Mouse (Mus musculus): ENCODE data around the gene Rere. TPM values are rescaled to one million over a fixed set of nuclear protein-coding genes. Genes with fewer than 3 reads are reported as not detected.
"Not testable (repeated sequence)": the region's sequence is repeated elsewhere in the genome, so short reads cannot be mapped to it uniquely, and the experiment has no call there.

The Rere gene
- polyA plus RNA-seq, 1 experiment from 2014 or later, result 29.0 TPM

DNA sequence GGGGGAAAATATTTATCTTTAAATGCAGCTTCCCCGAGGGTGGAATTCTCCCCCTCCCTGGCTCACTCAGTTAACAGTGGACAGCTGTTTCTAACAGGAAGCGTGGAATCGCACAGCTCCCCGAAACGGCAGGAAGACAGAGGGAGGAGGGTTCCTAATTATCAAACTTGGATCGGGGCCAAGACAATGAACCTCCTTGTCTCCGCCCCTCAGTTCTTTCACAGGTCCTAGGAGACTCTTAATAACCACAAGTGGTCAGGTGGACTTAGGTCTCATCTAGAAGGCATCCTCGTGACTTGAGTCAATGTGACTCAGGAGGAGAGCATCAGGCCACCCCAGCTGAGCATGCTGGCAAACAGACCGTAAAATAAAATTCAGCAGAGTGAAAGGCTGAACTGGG, 8.7 kb upstream of the Rere start:
- Histone ChIP-seq H3K9me3 (replicated peaks; ENCODE audit: control insufficient read depth, low read length, poor library complexity, severe bottlenecking) (no peaks in the 10 kb centered on the region), H3K27me3 (ENCODE audit: control insufficient read depth, insufficient read depth, low read depth, low read length) (no peaks in the 10 kb centered on the region), H3K9ac (ENCODE audit: low read depth, low read length) (0 out of 2 replicates have a peak overlapping the region, but pooled peaks have one; percentile 38), H3K4me1 (ENCODE audit: control insufficient read depth, insufficient read depth, low read length) (peaks cover 18% of the 10 kb centered on the region), H3K36me3 (ENCODE audit: control insufficient read depth, insufficient read depth, low read length) (no peaks in the 10 kb centered on the region), H3K4me2 (ENCODE audit: low read length) (peak overlapping the region; percentile 1; the same call in 1 of the 2 replicates), H3K4me3 (ENCODE audit: low read depth, low read length) (no peak overlapping the region), H3K27ac (ENCODE audit: low read length) (0 out of 2 replicates have a peak overlapping the region, but pooled peaks have one; percentile 23)
- ATAC-seq, result no peak
- 5% methylated on average over 9 of the region's 9 CpGs for WGBS

DNA sequence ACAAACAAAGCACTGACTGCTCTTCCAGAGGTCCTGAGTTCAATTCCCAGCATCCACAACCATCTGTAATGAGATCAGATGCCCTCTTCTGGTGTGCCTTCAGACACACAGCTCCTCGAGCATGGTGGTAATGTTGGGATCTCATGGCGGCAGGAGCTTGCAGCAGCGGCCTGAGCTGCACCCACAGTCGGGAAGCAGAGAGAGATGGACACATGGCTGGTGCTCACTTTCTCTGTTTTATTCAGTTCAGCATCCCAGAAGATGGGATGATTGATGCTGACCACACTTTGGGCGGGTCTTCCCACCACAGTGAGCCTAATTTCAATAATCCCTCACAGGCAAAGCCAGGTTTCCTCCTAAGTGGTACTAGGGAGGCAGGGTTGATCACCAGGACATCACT, 5.9 kb upstream of the Rere start:
- ATAC-seq, result no peak
- WGBS, result 82% methylated on average over 5 of the region's 5 CpGs

GRCm38 (mm10) chr4:150279336-150279735, 2.1 kb upstream of the Rere start:
- H3K4me1 ChIP-seq (ENCODE audit: control insufficient read depth, insufficient read depth, low read length), result peaks cover 11% of the 10 kb centered on the region
- not testable (repeated sequence) for H3K9ac ChIP-seq (ENCODE audit: low read depth, low read length); H3K27me3 ChIP-seq (ENCODE audit: control insufficient read depth, insufficient read depth, low read depth, low read length); H3K27ac ChIP-seq (ENCODE audit: low read length); H3K36me3 ChIP-seq (ENCODE audit: control insufficient read depth, insufficient read depth, low read length); ATAC-seq; H3K9me3 ChIP-seq (replicated peaks; ENCODE audit: control insufficient read depth, low read length, poor library complexity, severe bottlenecking); H3K4me2 ChIP-seq (ENCODE audit: low read length); H3K4me3 ChIP-seq (ENCODE audit: low read depth, low read length)
- 89% methylated on average over 5 of the region's 7 CpGs for WGBS

More for the DNA sequence above, 5.9 kb upstream of the Rere start:
- Histone ChIP-seq H3K4me3 (ENCODE audit: low read depth, low read length) (no peak overlapping the region), H3K27me3 (ENCODE audit: control insufficient read depth, insufficient read depth, low read depth, low read length) (no peaks in the 10 kb centered on the region), H3K4me2 (ENCODE audit: low read length) (no peak overlapping the region), H3K27ac (ENCODE audit: low read length) (no peak overlapping the region), H3K9me3 (replicated peaks; ENCODE audit: control insufficient read depth, low read length, poor library complexity, severe bottlenecking) (no peaks in the 10 kb centered on the region), H3K9ac (ENCODE audit: low read depth, low read length) (no peak overlapping the region), H3K36me3 (ENCODE audit: control insufficient read depth, insufficient read depth, low read length) (no peaks in the 10 kb centered on the region), H3K4me1 (ENCODE audit: control insufficient read depth, insufficient read depth, low read length) (peaks cover 22% of the 10 kb centered on the region)

- Histone ChIP-seq H3K27me3 (ENCODE audit: control insufficient read depth, insufficient read depth, low read depth, low read length) (no peaks in the 10 kb centered on the region), H3K27ac (ENCODE audit: low read length) (peak overlapping the region; percentile 99; the same call in 1 of the 2 replicates), H3K4me1 (ENCODE audit: control insufficient read depth, insufficient read depth, low read length) (peaks cover 13% of the 10 kb centered on the region), H3K9ac (ENCODE audit: low read depth, low read length) (no peak overlapping the region), H3K4me2 (ENCODE audit: low read length) (no peak overlapping the region; the same call in 1 of the 2 replicates), H3K36me3 (ENCODE audit: control insufficient read depth, insufficient read depth, low read length) (no peaks in the 10 kb centered on the region), H3K9me3 (replicated peaks; ENCODE audit: control insufficient read depth, low read length, poor library complexity, severe bottlenecking) (no peaks in the 10 kb centered on the region), H3K4me3 (ENCODE audit: low read depth, low read length) (no peak overlapping the region)
- 60% methylated on average over 2 of the region's 2 CpGs for WGBS
- no peak for ATAC-seq
Observed at GRCm38 (mm10) chr4:150280002-150280401, 1.4 kb upstream of the Rere start.

- H3K36me3 ChIP-seq (ENCODE audit: control insufficient read depth, insufficient read depth, low read length), result no peaks in the 10 kb centered on the region
- H3K27me3 ChIP-seq (ENCODE audit: control insufficient read depth, insufficient read depth, low read depth, low read length), result no peaks in the 10 kb centered on the region
- H3K27ac ChIP-seq (ENCODE audit: low read length), result peak overlapping the region; percentile 99
- H3K4me3 ChIP-seq (ENCODE audit: low read depth, low read length), result peak overlapping the region; percentile 100
- peak overlapping the region; percentile 69; the same call in 1 of the 2 replicates for H3K4me2 ChIP-seq (ENCODE audit: low read length)
- no peaks in the 10 kb centered on the region for H3K9me3 ChIP-seq (replicated peaks; ENCODE audit: control insufficient read depth, low read length, poor library complexity, severe bottlenecking)
- H3K9ac ChIP-seq (ENCODE audit: low read depth, low read length), result no peak overlapping the region
- H3K4me1 ChIP-seq (ENCODE audit: control insufficient read depth, insufficient read depth, low read length), result peaks cover 13% of the 10 kb centered on the region
- 47% methylated on average over 4 of the region's 4 CpGs for WGBS
- no peak for ATAC-seq
Observed at GRCm38 (mm10) chr4:150280459-150280858, 987 bp upstream of the Rere start.

GRCm38 (mm10) chr4:150281891-150282630, 615 bp downstream of the Rere start:
- WGBS, result under 1% methylated on average over 45 of the region's 50 CpGs
- Histone ChIP-seq H3K9ac (ENCODE audit: low read depth, low read length) (peak overlapping the region; percentile 98), H3K27ac (ENCODE audit: low read length) (peak overlapping the region; percentile 99), H3K36me3 (ENCODE audit: control insufficient read depth, insufficient read depth, low read length) (no peaks in the 10 kb centered on the region), H3K4me1 (ENCODE audit: control insufficient read depth, insufficient read depth, low read length) (peaks cover 15% of the 10 kb centered on the region), H3K9me3 (replicated peaks; ENCODE audit: control insufficient read depth, low read length, poor library complexity, severe bottlenecking) (no peaks in the 10 kb centered on the region), H3K4me2 (ENCODE audit: low read length) (peak overlapping the region; percentile 58), H3K27me3 (ENCODE audit: control insufficient read depth, insufficient read depth, low read depth, low read length) (no peaks in the 10 kb centered on the region), H3K4me3 (ENCODE audit: low read depth, low read length) (peak overlapping the region; percentile 100)
- peak; percentile 8 for ATAC-seq

DNA sequence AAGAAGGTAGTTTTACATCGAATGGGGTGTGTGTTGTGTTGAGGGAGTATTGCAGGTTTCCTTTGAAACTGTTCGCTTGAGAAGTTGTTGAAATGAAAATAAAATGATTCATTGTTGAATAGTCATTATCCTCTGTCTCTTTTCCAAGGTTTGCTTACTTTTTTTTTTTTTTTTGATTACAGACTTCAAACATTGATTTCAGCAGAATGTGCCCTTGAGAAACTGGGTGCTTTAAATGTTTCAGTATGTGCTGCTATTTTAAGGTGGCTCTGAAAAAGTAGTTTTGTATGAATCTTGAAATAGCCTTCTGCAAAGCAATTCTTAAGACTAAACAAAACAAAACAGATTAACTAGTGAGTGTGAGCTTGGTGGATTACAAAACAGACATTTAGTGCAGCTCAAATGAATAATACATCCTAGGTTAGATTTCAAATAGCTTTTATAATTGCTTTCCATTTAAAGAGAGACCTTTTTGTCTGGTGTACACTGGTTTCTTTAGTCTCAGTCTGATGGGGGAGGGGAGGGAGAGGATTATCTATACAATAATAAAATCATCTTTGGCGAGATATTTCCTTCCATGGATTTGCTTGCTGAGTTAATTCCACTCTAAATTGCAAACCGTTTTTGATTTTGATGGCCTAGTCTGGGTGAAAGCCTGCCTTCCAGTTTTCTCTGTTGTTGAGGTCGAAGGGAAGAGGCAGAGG, 1.3 kb downstream of the Rere start:
- WGBS, result 2% methylated on average over 5 of the region's 5 CpGs
- H3K9ac ChIP-seq (ENCODE audit: low read depth, low read length), result peak overlapping the region; percentile 98
- H3K27ac ChIP-seq (ENCODE audit: low read length), result peak overlapping the region; percentile 99
- no peaks in the 10 kb centered on the region for H3K27me3 ChIP-seq (ENCODE audit: control insufficient read depth, insufficient read depth, low read depth, low read length)
- no peak for ATAC-seq
- no peaks in the 10 kb centered on the region for H3K36me3 ChIP-seq (ENCODE audit: control insufficient read depth, insufficient read depth, low read length)
- H3K4me2 ChIP-seq (ENCODE audit: low read length), result peak overlapping the region; percentile 58
- no peaks in the 10 kb centered on the region for H3K9me3 ChIP-seq (replicated peaks; ENCODE audit: control insufficient read depth, low read length, poor library complexity, severe bottlenecking)
- H3K4me1 ChIP-seq (ENCODE audit: control insufficient read depth, insufficient read depth, low read length), result peaks cover 16% of the 10 kb centered on the region
- H3K4me3 ChIP-seq (ENCODE audit: low read depth, low read length), result peak overlapping the region; percentile 100

DNA sequence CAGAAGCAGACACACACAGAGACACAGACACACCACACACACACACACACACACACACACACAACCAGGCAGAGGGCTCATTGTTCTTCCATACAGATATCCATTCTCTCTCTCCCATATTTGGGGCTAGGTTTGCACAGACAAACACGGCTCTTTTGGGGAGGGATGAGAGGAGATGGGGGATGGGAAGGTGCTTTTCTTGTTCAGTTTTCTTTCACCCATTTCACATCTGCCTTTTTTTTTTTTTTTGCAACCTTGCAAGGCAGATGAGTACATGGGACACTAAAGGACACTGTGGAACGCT, 1.8 kb downstream of the Rere start:
- H3K27ac ChIP-seq (ENCODE audit: low read length), result peak overlapping the region; percentile 51
- H3K36me3 ChIP-seq (ENCODE audit: control insufficient read depth, insufficient read depth, low read length), result no peaks in the 10 kb centered on the region
- peak overlapping the region; percentile 98 for H3K9ac ChIP-seq (ENCODE audit: low read depth, low read length)
- no peak for ATAC-seq
- peak overlapping the region; percentile 58 for H3K4me2 ChIP-seq (ENCODE audit: low read length)
- H3K27me3 ChIP-seq (ENCODE audit: control insufficient read depth, insufficient read depth, low read depth, low read length), result no peaks in the 10 kb centered on the region
- H3K4me1 ChIP-seq (ENCODE audit: control insufficient read depth, insufficient read depth, low read length), result peaks cover 17% of the 10 kb centered on the region
- peak overlapping the region; percentile 100 for H3K4me3 ChIP-seq (ENCODE audit: low read depth, low read length)
- 0% methylated on average over 2 of the region's 2 CpGs for WGBS
- H3K9me3 ChIP-seq (replicated peaks; ENCODE audit: control insufficient read depth, low read length, poor library complexity, severe bottlenecking), result no peaks in the 10 kb centered on the region

- 2% methylated on average over 6 of the region's 6 CpGs for WGBS
- Histone ChIP-seq H3K4me1 (ENCODE audit: control insufficient read depth, insufficient read depth, low read length) (peaks cover 22% of the 10 kb centered on the region), H3K27me3 (ENCODE audit: control insufficient read depth, insufficient read depth, low read depth, low read length) (no peaks in the 10 kb centered on the region), H3K4me2 (ENCODE audit: low read length) (peak overlapping the region; percentile 58), H3K36me3 (ENCODE audit: control insufficient read depth, insufficient read depth, low read length) (no peaks in the 10 kb centered on the region), H3K27ac (ENCODE audit: low read length) (peak overlapping the region; percentile 51), H3K4me3 (ENCODE audit: low read depth, low read length) (peak overlapping the region; percentile 100), H3K9me3 (replicated peaks; ENCODE audit: control insufficient read depth, low read length, poor library complexity, severe bottlenecking) (no peaks in the 10 kb centered on the region), H3K9ac (ENCODE audit: low read depth, low read length) (peak overlapping the region; percentile 48)
- ATAC-seq, result no peak
Observed at GRCm38 (mm10) chr4:150283993-150284392, 2.5 kb downstream of the Rere start.
